Mouse (Mus musculus): Measurements from ENCODE around the gene Nhp2. TPM values are rescaled to one million over a fixed set of nuclear protein-coding genes. Genes with fewer than 3 reads are reported as not detected.
"Not testable (repeated sequence)": the region's sequence is repeated elsewhere in the genome, so short reads cannot be mapped to it uniquely, and the experiment has no call there.

The Nhp2 gene
- total RNA-seq, 2 experiments from 2014 or later, result 37.4 to 39.1 TPM

DNA sequence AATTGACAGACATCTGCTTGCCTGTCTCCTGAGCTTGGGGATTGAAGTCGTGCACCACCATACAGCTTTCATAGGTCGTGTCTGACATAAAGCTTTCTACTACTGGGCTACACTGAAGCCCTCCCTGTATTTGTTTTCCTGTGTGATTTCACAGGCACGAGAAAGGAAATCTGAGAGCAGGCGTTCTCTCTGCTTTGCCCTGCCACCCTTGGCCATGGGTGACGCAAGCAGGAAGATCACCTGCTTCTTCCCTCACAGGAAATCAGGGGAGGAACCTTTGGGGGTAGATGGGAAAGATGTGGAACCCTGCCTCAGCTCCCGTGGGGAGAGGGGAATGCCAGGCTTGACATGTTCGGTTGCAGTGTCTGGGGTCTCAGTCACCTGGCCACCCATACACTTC, 38.8 kb downstream of the Nhp2 start:
- no peak for DNase-seq

DNA sequence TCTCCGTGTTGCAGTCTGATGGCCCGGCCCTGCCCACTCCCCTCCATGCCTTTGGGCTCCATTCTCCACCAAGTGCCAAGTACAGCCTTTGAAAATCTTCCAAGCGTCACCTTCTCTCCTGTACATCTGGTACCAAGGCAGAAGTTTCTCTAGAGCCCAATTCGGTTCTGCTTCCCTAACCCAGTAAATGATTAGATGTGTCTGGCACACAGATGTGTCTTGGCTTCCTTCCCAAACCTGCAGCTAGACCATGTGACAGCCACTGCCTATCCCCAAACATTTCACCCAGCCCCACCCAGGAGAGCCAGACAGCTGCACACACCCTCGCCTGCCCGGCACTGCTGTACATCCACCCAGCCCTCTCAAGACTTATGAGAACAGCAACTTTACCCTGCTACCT, 39.2 kb downstream of the Nhp2 start:
- DNase-seq, result no peak

DNA sequence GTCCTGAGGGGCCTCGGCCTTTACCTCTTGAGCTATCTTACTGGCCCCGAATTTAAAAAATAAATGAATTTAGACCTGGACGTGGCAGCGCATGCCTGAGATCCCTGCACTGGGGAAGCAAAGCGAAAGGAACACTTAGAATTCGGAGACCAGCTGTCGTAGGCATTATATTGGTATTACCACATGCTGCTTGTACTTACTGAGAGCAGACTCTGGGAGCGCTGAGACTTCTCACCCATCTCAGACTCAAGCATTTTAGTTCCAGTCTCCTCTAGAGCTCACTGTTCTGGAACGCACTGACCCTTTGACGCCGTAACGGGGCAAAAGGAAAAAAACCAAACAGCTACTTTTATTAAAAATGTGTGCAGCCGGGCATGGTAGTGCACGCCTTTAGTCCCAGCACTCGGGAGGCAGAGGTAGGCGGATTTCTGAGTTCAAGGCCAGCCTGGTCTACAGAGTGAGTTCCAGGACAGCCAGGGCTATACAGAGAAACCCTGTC, 42.4 kb downstream of the Nhp2 start:
- no peak for DNase-seq

DNA sequence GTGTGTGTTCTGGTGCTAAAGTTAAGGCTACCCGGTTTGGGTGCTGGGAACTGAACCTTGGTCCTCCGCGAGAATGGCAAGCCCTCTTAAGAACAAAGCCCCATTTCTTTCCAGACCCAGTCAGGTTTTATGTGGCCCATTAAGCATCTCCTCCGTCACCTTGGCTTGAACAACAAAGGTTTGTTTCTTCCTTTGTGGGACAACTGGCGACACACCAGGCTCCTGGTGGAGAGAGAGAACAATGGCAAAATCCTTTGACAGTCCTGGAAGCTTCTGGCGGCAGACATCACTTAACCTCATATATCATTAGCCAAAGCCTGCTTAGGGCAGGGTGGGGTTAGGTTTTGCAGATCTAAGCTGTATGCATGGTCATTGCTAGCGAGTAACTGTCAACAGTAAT, 43.1 kb downstream of the Nhp2 start:
- DNase-seq, result no peak

DNA sequence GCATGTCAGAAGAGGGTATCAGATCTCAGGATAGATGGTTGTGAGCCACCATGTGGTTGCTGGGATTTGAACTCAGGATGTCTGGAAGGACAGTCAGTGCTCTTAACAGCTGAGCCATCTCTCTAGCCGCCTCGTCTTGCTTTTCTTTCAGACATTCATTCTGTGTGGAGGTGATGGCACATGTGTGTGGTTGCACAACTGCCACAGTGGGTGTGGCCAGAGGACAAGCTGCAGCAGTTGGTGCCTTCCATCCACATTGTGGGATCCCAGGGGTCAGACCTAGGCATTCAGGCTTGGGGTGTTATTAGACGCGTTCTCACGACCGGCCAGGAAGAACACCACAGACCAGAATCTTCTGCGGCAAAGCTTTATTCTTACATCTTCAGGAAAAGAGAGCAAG, 45.2 kb downstream of the Nhp2 start:
- DNase-seq, result not testable (repeated sequence)

DNA sequence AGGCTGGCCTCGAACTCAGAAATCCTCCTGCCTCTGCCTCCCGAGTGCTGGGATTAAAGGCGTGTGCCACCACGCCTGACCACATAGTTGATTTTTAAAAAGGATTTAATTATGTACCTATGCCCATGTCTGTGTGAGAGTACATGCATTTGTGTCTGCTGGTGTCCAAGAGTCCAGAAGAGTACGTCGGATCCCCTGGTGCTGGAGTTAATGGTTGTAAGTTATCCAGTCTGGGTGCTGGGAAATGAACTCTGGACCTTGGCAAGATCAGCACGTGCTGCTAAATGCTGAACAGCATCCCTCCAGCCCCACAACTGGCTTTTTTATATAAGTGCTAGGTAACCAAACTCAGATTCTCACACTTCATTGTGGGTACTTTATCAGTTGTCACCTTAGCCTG, 51.3 kb downstream of the Nhp2 start:
- no peak for DNase-seq

DNA sequence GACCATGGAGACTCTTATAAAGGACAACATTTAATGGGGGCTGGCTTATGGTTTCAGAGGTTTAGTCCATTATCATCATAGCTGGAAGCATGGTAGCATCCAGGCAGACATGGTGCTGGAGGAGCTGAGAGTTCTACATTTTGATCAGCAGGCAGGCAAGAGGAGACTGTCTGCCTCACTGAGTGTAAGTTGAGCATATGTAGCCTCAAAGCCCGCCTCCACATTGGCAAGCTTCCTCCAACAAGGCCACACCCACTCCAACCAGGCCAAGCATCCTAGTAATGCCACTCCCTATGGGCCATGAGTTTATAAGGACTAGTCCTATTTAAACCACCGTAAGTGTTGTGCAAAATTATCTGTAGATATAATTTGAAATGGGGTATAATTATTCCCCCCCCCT, 51.8 kb downstream of the Nhp2 start:
- DNase-seq, result no peak

DNA sequence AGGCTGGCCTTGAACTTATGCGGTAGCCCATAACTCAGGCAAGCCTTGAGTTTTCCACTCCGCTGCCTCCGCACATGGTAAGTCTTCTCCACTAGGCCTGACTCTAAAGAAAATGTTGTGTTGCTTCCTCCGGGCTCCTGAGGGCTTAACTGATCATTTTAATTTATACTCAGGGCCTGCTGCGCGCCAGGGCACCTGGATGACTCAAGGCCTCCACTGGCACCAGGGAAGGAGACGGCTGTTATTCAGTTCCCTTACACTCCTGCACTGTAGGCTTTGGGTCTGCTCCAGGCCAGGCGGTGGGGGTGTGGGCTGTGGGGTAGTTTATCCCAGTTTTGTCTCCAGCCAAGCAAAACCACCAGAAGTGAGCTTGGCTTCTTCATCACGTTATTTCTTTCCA, 53.8 kb downstream of the Nhp2 start:
- no peak for DNase-seq

Other genes with a start within 250 kb of the Nhp2 start
- 10 to 100 TPM; 18.9 to 21.7 TPM for gene Phykpl, start 35.0 kb upstream of the Nhp2 start, total RNA-seq (2021)
- 100 to 1,000 TPM; 180 to 186 TPM for gene Hnrnpab, start 12.9 kb upstream of the Nhp2 start, total RNA-seq (2021)
- gene Rmnd5b, start 16.2 kb downstream of the Nhp2 start, total RNA-seq (2021), result 10 to 100 TPM; 16.2 to 17.9 TPM
- 10 to 100 TPM; 12.2 to 15.7 TPM for gene N4bp3, start 31.1 kb downstream of the Nhp2 start, total RNA-seq (2021)
- gene D930048N14Rik, start 31.2 kb downstream of the Nhp2 start, total RNA-seq (2021), result 1 to 10 TPM in 1 of 2 experiments, under 1 TPM in 1; 0.52 to 1.1 TPM
- gene 0610009B22Rik, start 69.1 kb downstream of the Nhp2 start, total RNA-seq (2021), result 10 to 100 TPM; 29.0 to 30.5 TPM
- gene Sec24a, start 143.9 kb downstream of the Nhp2 start, total RNA-seq (2021), result 10 to 100 TPM; 21.7 to 24.0 TPM
- gene Sar1b, start 144.0 kb downstream of the Nhp2 start, total RNA-seq (2021), result 100 to 1,000 TPM; 119 to 133 TPM
- 1 to 10 TPM; 2.3 to 2.6 TPM for gene Jade2, start 237.9 kb downstream of the Nhp2 start, total RNA-seq (2021)

All from gastrocnemius, postnatal 10 days (tissue).